Mouse (Mus musculus): ENCODE measurements around the gene Ssbp2. TPM values are rescaled to one million over a fixed set of nuclear protein-coding genes. Genes with fewer than 3 reads are reported as not detected.
A peak's percentile ranks its signal among the peaks of the same experiment; 100 is the strongest.

Gene Ssbp2
- total and polyA plus RNA-seq, 3 experiments: 12.6 to 38.4 TPM; not detected in 1

- no peaks in the 10 kb centered on the region for H3K9me3 ChIP-seq (replicated peaks; ENCODE audit: insufficient read depth, low read length)
- H3K4me3 ChIP-seq (ENCODE audit: control insufficient read depth in 1 of 2, insufficient read depth in 1 of 2, low read depth in 2 of 2, low read length in 2 of 2): no peak overlapping the region
- no peak overlapping the region for H3K27ac ChIP-seq (ENCODE audit: control insufficient read depth, low read depth, low read length)
- H3K36me3 ChIP-seq (ENCODE audit: control insufficient read depth in 1 of 2, insufficient read depth in 2 of 2, low read length in 2 of 2): no peaks in the 10 kb centered on the region
- no peaks in the 10 kb centered on the region for H3K79me2 ChIP-seq (ENCODE audit: control insufficient read depth, insufficient read depth, low read length, poor library complexity)
- no peaks in the 10 kb centered on the region for H3K4me1 ChIP-seq (ENCODE audit: control insufficient read depth in 1 of 2, insufficient read depth in 2 of 2, low read length in 2 of 2)
- H3K9ac ChIP-seq (ENCODE audit: control insufficient read depth, low read depth, low read length, poor library complexity, severe bottlenecking): no peak overlapping the region
- H3K27me3 ChIP-seq (ENCODE audit: control insufficient read depth in 1 of 2, insufficient read depth in 2 of 2, low read length in 2 of 2): no peaks in the 10 kb centered on the region
- TF ChIP-seq SMC3 (IDR thresholded peaks at IDR 0.05; ENCODE audit: low read depth, low read length) (peak; percentile 57), RCOR1 (IDR thresholded peaks at IDR 0.05; ENCODE audit: low read depth, low read length) (no peak), RAD21 (IDR thresholded peaks at IDR 0.05; ENCODE audit: low read depth, low read length) (peak; percentile 34), ZMIZ1 (IDR thresholded peaks at IDR 0.05; ENCODE audit: low read depth, low read length) (no peak), CTCF (IDR thresholded peaks at IDR 0.05 in 2 of 3, conservative IDR thresholded peaks at IDR 0.05 in 1 of 3; ENCODE audit: control insufficient read depth in 1 of 3, insufficient read depth in 1 of 3, low read depth in 2 of 3, low read length in 3 of 3, poor library complexity in 1 of 3, severe bottlenecking in 1 of 3) (peak in 2 of 3 experiments; percentile 35 to 42; a peak in 5 of 6 replicates)
- peak; percentile 17 for DNase-seq (ENCODE audit: low read depth, low spot score)
These were observed 188.2 kb downstream of the Ssbp2 start for GRCm38 (mm10) chr13:91648240-91648639.

GRCm38 (mm10) chr13:91649926-91650325 is 189.8 kb downstream of the Ssbp2 start:
- Histone ChIP-seq H3K36me3 (ENCODE audit: control insufficient read depth in 1 of 2, insufficient read depth in 2 of 2, low read length in 2 of 2) (no peaks in the 10 kb centered on the region; a peak in 1 of 4 replicates), H3K27ac (ENCODE audit: control insufficient read depth, low read depth, low read length) (no peak overlapping the region), H3K9ac (ENCODE audit: control insufficient read depth, low read depth, low read length, poor library complexity, severe bottlenecking) (no peak overlapping the region), H3K27me3 (ENCODE audit: control insufficient read depth in 1 of 2, insufficient read depth in 2 of 2, low read length in 2 of 2) (no peaks in the 10 kb centered on the region), H3K4me3 (ENCODE audit: control insufficient read depth in 1 of 2, insufficient read depth in 1 of 2, low read depth in 2 of 2, low read length in 2 of 2) (no peak overlapping the region), H3K9me3 (replicated peaks; ENCODE audit: insufficient read depth, low read length) (no peaks in the 10 kb centered on the region), H3K79me2 (ENCODE audit: control insufficient read depth, insufficient read depth, low read length, poor library complexity) (no peaks in the 10 kb centered on the region), H3K4me1 (ENCODE audit: control insufficient read depth in 1 of 2, insufficient read depth in 2 of 2, low read length in 2 of 2) (no peaks in the 10 kb centered on the region)
- no peak for TF ChIP-seq MYC (IDR thresholded peaks at IDR 0.05; ENCODE audit: low read depth, low read length)
- TF ChIP-seq CHD1 (IDR thresholded peaks at IDR 0.05; ENCODE audit: low read depth, low read length): no peak
- no peak for TF ChIP-seq ZC3H11A (IDR thresholded peaks at IDR 0.05; ENCODE audit: low read depth, low read length)
- no peak for TF ChIP-seq MAX (IDR thresholded peaks at IDR 0.05; ENCODE audit: low read length)
- no peak for TF ChIP-seq TAL1 (IDR thresholded peaks at IDR 0.05; ENCODE audit: low read length)
- no peak for TF ChIP-seq EP300 (IDR thresholded peaks at IDR 0.05; ENCODE audit: low read depth in 1 of 2, low read length in 2 of 2)
- DNase-seq (ENCODE audit: low read depth, low spot score): no peak

- Histone ChIP-seq H3K9me3 (replicated peaks; ENCODE audit: insufficient read depth, low read length) (no peaks in the 10 kb centered on the region), H3K4me1 (ENCODE audit: control insufficient read depth in 1 of 2, insufficient read depth in 2 of 2, low read length in 2 of 2) (no peaks in the 10 kb centered on the region), H3K4me3 (ENCODE audit: control insufficient read depth in 1 of 2, insufficient read depth in 1 of 2, low read depth in 2 of 2, low read length in 2 of 2) (no peak overlapping the region), H3K36me3 (ENCODE audit: control insufficient read depth in 1 of 2, insufficient read depth in 2 of 2, low read length in 2 of 2) (no peaks in the 10 kb centered on the region), H3K27ac (ENCODE audit: control insufficient read depth, low read depth, low read length) (no peak overlapping the region), H3K27me3 (ENCODE audit: control insufficient read depth in 1 of 2, insufficient read depth in 2 of 2, low read length in 2 of 2) (no peaks in the 10 kb centered on the region), H3K9ac (ENCODE audit: control insufficient read depth, low read depth, low read length, poor library complexity, severe bottlenecking) (no peak overlapping the region), H3K79me2 (ENCODE audit: control insufficient read depth, insufficient read depth, low read length, poor library complexity) (no peaks in the 10 kb centered on the region)
- no peak for DNase-seq (ENCODE audit: low read depth, low spot score)
- TF ChIP-seq ELF1 (IDR thresholded peaks at IDR 0.05; ENCODE audit: low read depth, low read length) (no peak), MAFK (IDR thresholded peaks at IDR 0.05; ENCODE audit: borderline replicate concordance, low read depth, low read length) (no peak), E2F4 (IDR thresholded peaks at IDR 0.05; ENCODE audit: borderline replicate concordance, low read depth, low read length) (no peak), USF1 (IDR thresholded peaks at IDR 0.05; ENCODE audit: low read depth, low read length) (no peak), POLR2A (IDR thresholded peaks at IDR 0.05; ENCODE audit: control insufficient read depth in 1 of 2, insufficient read depth in 1 of 2, low read depth in 1 of 2, low read length in 2 of 2, poor library complexity in 1 of 2) (no peak), CHD1 (IDR thresholded peaks at IDR 0.05; ENCODE audit: low read depth, low read length) (no peak), RAD21 (IDR thresholded peaks at IDR 0.05; ENCODE audit: low read depth, low read length) (no peak), CHD2 (IDR thresholded peaks at IDR 0.05; ENCODE audit: low read length) (no peak), KAT2A (conservative IDR thresholded peaks at IDR 0.05; ENCODE audit: low read depth, low read length) (no peak), JUND (IDR thresholded peaks at IDR 0.05; ENCODE audit: low read depth, low read length) (no peak), USF2 (IDR thresholded peaks at IDR 0.05; ENCODE audit: borderline replicate concordance in 1 of 2, insufficient read depth in 1 of 2, low read depth in 1 of 2, low read length in 2 of 2) (no peak), TAL1 (IDR thresholded peaks at IDR 0.05; ENCODE audit: low read length) (no peak)
These were observed 201.1 kb downstream of the Ssbp2 start for GRCm38 (mm10) chr13:91661068-91661795.

Data from MEL (cell line).